Mouse (Mus musculus) bone marrow, adult 2 months (tissue): ENCODE measurements around the gene Nek3. TPM values are rescaled to one million over a fixed set of nuclear protein-coding genes. Genes with fewer than 3 reads are reported as not detected.

Experiments used
- H3K27ac ChIP-seq: fragments of 200-500 bp; 2 replicates; pipeline ENCODE4 v1.5.1; 2012; ENCODE audit warnings: low read depth, mild to moderate bottlenecking, control low read depth, inconsistent platforms, low read length; ENCODE audit not compliant: control insufficient read depth, poor library complexity, insufficient read depth
- H3K4me1 ChIP-seq: fragments of 200-500 bp; 2 replicates; pipeline ENCODE4 v1.6.1; 2011; ENCODE audit warnings: low read length; ENCODE audit not compliant: control insufficient read depth, insufficient read depth
- H3K4me3 ChIP-seq: fragments of 200-500 bp; replicated peaks from 2 replicates; pipeline ENCODE3; 2011; ENCODE audit warnings: mild to moderate bottlenecking, low read depth, low read length, control low read depth; ENCODE audit not compliant: control insufficient read depth
- CTCF ChIP-seq: fragments of 200-500 bp; IDR thresholded peaks from 2 replicates; pipeline ENCODE4 v1.5.1; 2011; ENCODE audit warnings: low read length, control low read depth; ENCODE audit not compliant: control insufficient read depth, insufficient read depth
- POLR2A ChIP-seq: fragments of 200-500 bp; IDR thresholded peaks from 2 replicates; pipeline ENCODE4 v1.6.1; 2011; ENCODE audit warnings: low read depth, mild to moderate bottlenecking, control low read depth, low read length, borderline replicate concordance; ENCODE audit not compliant: control insufficient read depth
- WGBS: fragments of 180-500 bp; shearing (Covaris S2); methylation state at CpG from one replicate; pipeline ENCODE4 v1.1.7; 2018; 5-methylcytosine and 5-hydroxymethylcytosine counted together
- polyA plus RNA-seq: library from polyadenylated mRNA; stranded (reverse); fragments of >200 nt; gene quantifications from 2 replicates; pipeline ENCODE4 v1.2.4, GENCODE M21; 2011; ENCODE audit warnings: low replicate concordance; ENCODE audit not compliant: missing spikeins, insufficient read depth, insufficient read length

The Nek3 gene
- polyA plus RNA-seq, 1 experiment: 19.3 TPM

DNA sequence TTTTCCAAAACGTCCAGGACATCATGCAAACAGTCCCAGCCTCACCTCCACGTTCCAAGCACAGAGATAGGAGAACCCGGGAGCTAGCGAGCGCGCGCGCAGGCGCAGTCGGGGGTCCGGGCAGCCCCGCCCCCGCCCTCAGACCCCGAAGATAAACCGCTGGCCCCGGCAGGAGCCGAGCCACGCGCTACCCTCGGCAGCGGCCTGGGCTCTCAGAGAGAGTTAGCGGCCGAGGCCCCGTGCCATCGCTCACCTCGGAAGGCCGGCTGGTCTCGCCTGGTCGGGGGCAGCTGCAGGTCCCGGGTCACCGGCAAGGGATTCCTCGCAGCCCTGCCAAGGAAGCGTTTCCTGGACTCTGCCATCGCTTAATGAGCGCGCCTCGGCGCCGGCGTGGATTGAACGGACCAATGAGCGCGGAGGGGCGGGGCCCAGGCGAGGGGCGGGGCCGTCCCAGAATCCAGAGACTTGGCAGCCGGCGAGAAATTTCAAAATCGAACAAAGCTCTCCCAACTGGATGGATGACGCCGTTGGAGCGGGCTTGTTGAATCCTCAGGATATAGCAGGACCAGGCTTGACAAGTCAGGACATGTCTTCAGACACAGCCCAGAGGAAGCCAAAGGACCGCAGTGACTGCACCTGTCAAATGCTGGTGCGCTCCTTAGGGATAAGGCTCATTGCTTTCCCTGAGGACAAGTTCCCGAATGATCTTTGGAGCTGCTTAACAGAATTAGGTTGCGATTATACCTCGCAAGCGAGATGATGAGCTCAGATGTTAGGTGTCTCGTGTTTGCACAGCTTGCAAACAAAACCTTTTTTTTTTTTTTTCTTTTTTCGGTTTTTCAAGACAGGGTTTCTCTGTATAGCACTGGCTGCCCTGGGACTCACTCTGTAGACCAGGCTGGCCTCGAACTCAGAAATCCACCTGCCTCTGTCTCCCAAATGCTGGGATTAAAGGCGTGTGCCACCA is 19.5 kb upstream of the Nek3 start, which contains the start of gene Ckap2:
TSS of gene Ckap2 (minus strand) at position 389 of the 967 bp plus-strand sequence.
- Histone ChIP-seq H3K27ac (peak within 1 kb of the TSS; percentile 84), H3K4me3 (peak within 1 kb of the TSS; percentile 97), H3K4me1 (no peaks in the 10 kb centered on the region)
- WGBS: 3% methylated on average over 63 of the region's 63 CpGs
- no peak for TF ChIP-seq CTCF
- TF ChIP-seq POLR2A: peak; percentile 85

DNA sequence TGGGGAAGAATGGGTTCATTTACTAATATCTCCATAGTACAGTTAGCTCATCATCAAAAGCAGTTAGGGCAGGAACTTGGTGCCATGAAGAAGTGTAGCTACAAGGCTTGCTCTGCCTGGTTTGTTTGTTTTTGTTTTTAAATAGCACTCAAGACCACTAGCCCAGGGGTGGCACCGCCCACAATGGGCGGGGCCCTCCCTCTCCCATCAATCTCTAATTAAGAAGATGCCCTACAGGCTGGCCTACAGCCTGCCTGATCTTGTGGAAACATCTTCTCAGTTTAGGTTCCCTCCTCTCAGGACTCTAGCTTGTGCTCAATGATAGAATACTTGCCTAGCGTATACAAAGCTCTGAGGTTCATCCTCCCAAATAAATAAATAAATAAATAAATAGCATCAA is 18.6 kb upstream of the Nek3 start:
- H3K4me1 ChIP-seq: no peaks in the 10 kb centered on the region
- TF ChIP-seq CTCF (no peak), POLR2A (no peak)
- no peak overlapping the region for H3K27ac ChIP-seq
- H3K4me3 ChIP-seq: peak overlapping the region; percentile 35
- WGBS: 4% methylated on average over 3 of the region's 3 CpGs

DNA sequence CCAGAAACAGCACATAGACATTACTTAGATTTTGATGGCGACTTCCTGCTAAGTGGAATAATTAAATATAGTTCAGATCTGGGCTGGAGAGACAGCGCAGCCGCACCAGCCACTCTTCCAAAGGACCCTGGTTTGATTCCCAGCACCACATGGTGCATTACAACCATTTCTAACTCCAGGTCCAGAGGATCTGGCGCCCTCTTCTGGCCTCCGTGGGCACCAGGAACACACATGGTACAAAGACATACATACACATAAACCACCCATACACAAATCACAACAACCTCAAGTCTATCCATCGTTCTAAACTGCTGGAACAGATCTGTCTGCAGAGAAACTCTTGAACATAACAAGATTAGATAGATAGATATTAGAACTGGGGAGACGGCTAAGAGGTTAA is 9.7 kb upstream of the Nek3 start:
- H3K4me3 ChIP-seq: no peak overlapping the region
- TF ChIP-seq CTCF: no peak
- TF ChIP-seq POLR2A: no peak
- H3K4me1 ChIP-seq: no peaks in the 10 kb centered on the region
- 97% methylated on average over 7 of the region's 7 CpGs for WGBS
- H3K27ac ChIP-seq: no peak overlapping the region

DNA sequence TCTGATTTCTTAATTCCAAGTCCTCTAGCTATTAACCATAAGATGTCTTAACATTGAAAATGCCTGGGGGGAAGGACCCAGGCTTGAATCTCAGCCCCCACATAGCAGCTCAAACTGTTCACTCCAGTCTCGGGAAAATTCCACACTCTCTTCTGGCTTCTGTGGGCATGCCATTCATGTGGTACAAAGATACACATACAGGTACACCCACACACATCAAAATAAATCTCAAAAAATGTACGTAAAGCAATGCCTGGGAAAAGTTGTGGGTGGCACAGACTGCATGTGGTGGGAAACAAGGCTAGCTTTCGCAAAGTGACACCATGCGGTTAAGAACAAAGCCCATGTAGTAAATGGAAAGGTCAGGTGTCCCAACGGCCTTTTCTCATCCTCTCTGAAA is 2.9 kb upstream of the Nek3 start:
- WGBS: 93% methylated on average over 5 of the region's 5 CpGs
- Histone ChIP-seq H3K27ac (no peak overlapping the region), H3K4me1 (no peaks in the 10 kb centered on the region; the same call in 1 of the 2 replicates), H3K4me3 (no peak overlapping the region)
- TF ChIP-seq CTCF: no peak
- TF ChIP-seq POLR2A: no peak

DNA sequence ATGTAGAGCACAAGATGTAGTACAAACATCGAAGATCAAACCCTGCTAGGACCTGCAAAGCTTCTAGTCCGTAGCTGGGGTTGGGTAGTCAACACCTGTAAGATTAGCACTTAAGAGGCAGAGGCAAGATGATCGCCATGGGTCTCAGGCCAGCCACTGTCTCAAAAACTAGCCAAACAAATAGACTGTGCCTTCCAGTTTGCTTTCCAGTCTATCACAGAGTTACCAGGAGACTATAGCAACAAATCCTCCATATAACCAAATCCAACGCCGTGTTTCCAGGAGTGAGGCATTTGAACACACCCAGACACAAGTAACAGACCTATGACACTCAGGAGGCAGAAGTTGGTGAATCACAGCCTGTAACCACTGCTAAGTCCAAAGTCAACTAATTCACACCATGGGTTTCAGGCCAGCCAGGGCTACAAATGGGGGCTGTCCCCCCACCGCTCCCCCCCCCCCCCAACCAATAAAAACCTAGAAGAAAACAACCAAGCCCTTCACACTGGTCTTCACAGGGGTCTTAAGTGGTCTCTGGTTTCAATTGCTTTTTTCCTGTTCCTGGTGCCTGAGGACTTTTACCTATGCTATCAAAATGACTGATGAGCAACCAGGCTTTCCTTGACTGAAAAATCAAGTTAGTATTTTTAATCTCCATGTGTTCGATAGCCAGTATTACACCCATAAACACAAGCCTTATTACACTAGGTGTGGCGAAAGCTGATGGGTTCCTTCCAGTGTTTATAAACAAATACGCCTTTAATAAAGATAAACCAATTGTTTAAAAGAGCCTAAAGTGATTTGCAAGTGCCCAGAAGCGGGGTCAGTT is 770 bp downstream of the Nek3 start:
- TF ChIP-seq POLR2A (no peak), CTCF (no peak)
- 45% methylated on average over 10 of the region's 10 CpGs for WGBS
- Histone ChIP-seq H3K4me1 (no peaks in the 10 kb centered on the region; the same call in 1 of the 2 replicates), H3K27ac (peak overlapping the region; percentile 41; the same call in 1 of the 2 replicates), H3K4me3 (peak overlapping the region; percentile 72)

DNA sequence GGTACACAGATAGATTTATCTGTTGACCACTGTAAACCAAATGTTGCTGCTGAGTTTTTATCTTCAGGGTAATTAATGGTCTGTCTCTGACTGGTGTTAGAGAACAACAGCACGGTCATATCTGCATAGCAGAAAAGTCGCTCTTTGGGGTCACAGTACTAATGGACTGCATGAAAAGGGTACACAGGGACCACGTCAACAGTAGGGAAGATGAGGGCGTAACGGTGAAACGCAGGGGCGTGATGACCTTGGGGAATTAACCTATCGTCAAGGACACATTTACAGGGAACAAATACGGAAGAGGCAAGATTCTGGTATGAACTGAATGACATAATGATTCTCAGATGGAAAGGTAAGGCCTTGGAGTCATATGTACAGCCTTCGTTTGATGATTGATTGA is 1.8 kb downstream of the Nek3 start:
- H3K27ac ChIP-seq: no peak overlapping the region
- 90% methylated on average over 10 of the region's 10 CpGs for WGBS
- no peak overlapping the region for H3K4me3 ChIP-seq
- TF ChIP-seq CTCF (no peak), POLR2A (no peak)
- no peaks in the 10 kb centered on the region; the same call in 1 of the 2 replicates for H3K4me1 ChIP-seq

DNA sequence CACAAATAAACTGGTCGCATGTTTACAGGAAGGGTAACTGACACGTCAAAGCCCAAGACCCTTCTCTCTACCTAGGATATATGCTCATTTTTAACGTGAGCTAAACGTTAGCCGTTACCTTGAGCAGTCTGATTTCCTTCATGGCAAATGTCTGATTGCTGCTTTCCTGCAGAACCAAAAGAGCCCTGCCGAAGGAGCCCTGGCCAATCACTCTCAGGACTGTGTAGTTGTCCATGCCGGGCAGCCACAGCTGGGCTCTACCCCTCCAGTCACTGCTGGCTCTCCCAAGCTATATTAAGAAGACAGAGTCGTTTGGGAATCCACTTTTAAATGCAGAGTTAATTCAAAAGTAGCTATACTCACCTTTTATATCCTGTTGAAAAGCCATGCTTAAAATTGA is 4.0 kb downstream of the Nek3 start:
- H3K4me1 ChIP-seq: no peaks in the 10 kb centered on the region; the same call in 1 of the 2 replicates
- no peak for TF ChIP-seq POLR2A
- TF ChIP-seq CTCF: no peak
- H3K27ac ChIP-seq: no peak overlapping the region
- 86% methylated on average over 8 of the region's 8 CpGs for WGBS
- no peak overlapping the region for H3K4me3 ChIP-seq

DNA sequence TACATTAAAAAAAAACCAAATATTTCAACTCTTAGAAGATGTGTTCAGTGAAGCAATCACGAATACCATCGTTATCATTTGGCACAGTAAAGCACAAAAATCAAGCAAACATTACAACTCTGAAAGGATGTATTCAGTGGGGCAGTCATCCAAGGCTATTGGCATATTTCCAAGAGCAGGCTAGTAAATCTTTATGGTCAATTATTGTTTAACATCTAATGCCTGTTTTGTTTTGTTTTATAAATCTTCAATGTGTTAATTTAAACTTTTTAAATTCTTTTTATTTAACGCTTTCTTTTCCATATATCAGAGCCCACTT is 15.9 kb downstream of the Nek3 start:
- H3K4me3 ChIP-seq: no peak overlapping the region
- 83% methylated on average over 3 of the region's 3 CpGs for WGBS
- TF ChIP-seq CTCF (no peak), POLR2A (no peak)

More for the DNA sequence above, 15.9 kb downstream of the Nek3 start:
- H3K27ac ChIP-seq: no peak overlapping the region
- no peaks in the 10 kb centered on the region for H3K4me1 ChIP-seq
